Comparison of ENCODE assay signal across 9 mouse cellular contexts in genomic region chr9:98538713-98539360, GRCm38 (mm10). TPM values are rescaled to one million over a fixed set of nuclear protein-coding genes. Genes with fewer than 3 reads are reported as not detected.
A peak's percentile ranks its signal among the peaks of the same experiment; 100 is the strongest.
DNase-seq lines count a peak whose midpoint lies in the region; ATAC-seq and TF ChIP-seq lines count a peak whose summit lies in the region.
"Had no signal": no experiment of that assay in that cellular context is flagged by ENCODE, and none has a peak within 500 bp of the region (broad histone marks: within the 10 kb centered on the region; RNA-seq: fewer than 3 reads in every experiment).

No protein-coding gene starts in this region.

- no peak overlapping the region for H3K4me3 ChIP-seq in heart, embryonic 14.5 days (ENCODE audit: control insufficient read depth in 1 of 2, insufficient read depth in 1 of 2, low read depth in 1 of 2, low read length in 2 of 2)
- no peak overlapping the region for H3K4me3 ChIP-seq in liver, adult 2 months (ENCODE audit: insufficient read depth, low read depth, low read length)
- H3K4me3 ChIP-seq in testis, adult 2 months (ENCODE audit: control insufficient read depth, low read depth, low read length), result peak overlapping the region; percentile 60
- H3K4me3 ChIP-seq: erythroblast, embryonic 14.5 days had no signal

- H3K36me3 ChIP-seq in heart, embryonic 14.5 days (ENCODE audit: control insufficient read depth, insufficient read depth, low read length), result no peaks in the 10 kb centered on the region
- no peaks in the 10 kb centered on the region for H3K36me3 ChIP-seq in liver, adult 2 months (ENCODE audit: control insufficient read depth, insufficient read depth, low read length)
- H3K36me3 ChIP-seq in testis, adult 2 months (ENCODE audit: control insufficient read depth, insufficient read depth, low read length), result no peaks in the 10 kb centered on the region

- no peaks in the 10 kb centered on the region for H3K79me2 ChIP-seq in liver, adult 2 months (ENCODE audit: control insufficient read depth, insufficient read depth, low read length)

- no peak for ATAC-seq in heart, embryonic 14.5 days (ENCODE audit: insufficient number of reproducible peaks, insufficient read depth, low FRiP score, low read depth)

- H3K4me2 ChIP-seq in heart, embryonic 14.5 days (ENCODE audit: low read length), result peak overlapping the region; percentile 35

- H3K9me3 ChIP-seq in heart, embryonic 14.5 days (ENCODE audit: control insufficient read depth, low read length), result no peaks in the 10 kb centered on the region

- H3K4me1 ChIP-seq in heart, embryonic 14.5 days (ENCODE audit: control insufficient read depth in 2 of 2, insufficient read depth in 2 of 2, low read length in 2 of 2), result peaks cover 3 to 6% of the 10 kb centered on the region in 2 experiments; a peak in 2 of 4 replicates
- H3K4me1 ChIP-seq in liver, adult 2 months (ENCODE audit: control insufficient read depth, insufficient read depth, low read length), result no peaks in the 10 kb centered on the region
- peaks cover 4% of the 10 kb centered on the region for H3K4me1 ChIP-seq in testis, adult 2 months (ENCODE audit: control insufficient read depth, insufficient read depth, low read length)

- no peaks in the 10 kb centered on the region for H3K27me3 ChIP-seq in heart, embryonic 14.5 days (ENCODE audit: control insufficient read depth, insufficient read depth, low read length)
- H3K27me3 ChIP-seq in liver, adult 2 months (ENCODE audit: control insufficient read depth, insufficient read depth, low read length), result no peaks in the 10 kb centered on the region
- H3K27me3 ChIP-seq in testis, adult 2 months (ENCODE audit: control insufficient read depth, insufficient read depth, low read length), result no peaks in the 10 kb centered on the region

- no peak overlapping the region for H3K27ac ChIP-seq in heart, embryonic 14.5 days (replicated peaks in 1 of 2; ENCODE audit: control insufficient read depth in 1 of 2, insufficient read depth in 1 of 2, low read depth in 2 of 2, low read length in 2 of 2)
- H3K27ac ChIP-seq in liver, adult 2 months (replicated peaks; ENCODE audit: insufficient read depth, low read depth, low read length), result no peak overlapping the region
- peak overlapping the region; percentile 21; the same call in 1 of the 2 replicates for H3K27ac ChIP-seq in testis, adult 2 months (ENCODE audit: control insufficient read depth, insufficient read depth, low read depth, low read length)

- DNase-seq in CD4-positive, CD25-positive, alpha-beta regulatory T cell, adult 2 months (ENCODE audit: low read depth, low spot score), result peak; percentile 63
- DNase-seq in brain, embryonic 14.5 days (ENCODE audit: low read depth), result peak; percentile 94
- DNase-seq in fibroblast of lung, adult 2 months (ENCODE audit: low read depth), result peak; percentile 24
- peak; percentile 82 for DNase-seq in kidney, postnatal 10 days
- DNase-seq in liver, adult 2 months (ENCODE audit: extremely low read depth, low read depth, low spot score), result peak; percentile 50
- DNase-seq in natural killer cell, adult 2 months (ENCODE audit: low spot score in 2 of 2), result peak; percentile 14 to 27

- TF ChIP-seq POLR2A in brain, embryonic 14.5 days (IDR thresholded peaks at IDR 0.05; ENCODE audit: borderline replicate concordance, extremely low read depth, insufficient read depth, insufficient read length, poor library complexity, severe bottlenecking), result no peak
- no peak for TF ChIP-seq POLR2A in liver, adult 2 months (IDR thresholded peaks at IDR 0.05; ENCODE audit: extremely low read depth, insufficient read depth, low read length)
- TF ChIP-seq POLR2A in testis, adult 2 months (IDR thresholded peaks at IDR 0.05; ENCODE audit: control insufficient read depth, low read depth, low read length), result no peak

- no peak overlapping the region; the same call in 1 of the 2 replicates for H3K9ac ChIP-seq in heart, embryonic 14.5 days (ENCODE audit: low read length)
- no peak overlapping the region for H3K9ac ChIP-seq in liver, adult 2 months (ENCODE audit: low read depth, low read length)

- peak; percentile 75; the same call in 1 of the 2 replicates for TF ChIP-seq CTCF in brain, embryonic 14.5 days (IDR thresholded peaks at IDR 0.05; ENCODE audit: borderline replicate concordance, extremely low read depth, insufficient read depth, insufficient read length)
- TF ChIP-seq CTCF in liver, adult 2 months (IDR thresholded peaks at IDR 0.05; ENCODE audit: low read depth, low read length), result peak; percentile 28; the same call in 1 of the 2 replicates
- TF ChIP-seq CTCF in testis, adult 2 months (IDR thresholded peaks at IDR 0.05; ENCODE audit: control insufficient read depth, insufficient read depth, insufficient replicate concordance, low read depth, low read length), result no peak

- 4% methylated on average over 13 of the region's 13 CpGs for WGBS in heart, embryonic 14.5 days
- WGBS in liver, adult 2 months, result 5% methylated on average over 13 of the region's 13 CpGs

RNA-seq across cellular contexts. Expression of gene Copb2, which starts 24.7 kb away (rescaled TPM):
- 78.1 and 91.7 TPM in 2 replicates for polyA plus RNA-seq in brain, embryonic 14.5 days (2012; rRNA removed)
- 132 and 141 TPM in 2 replicates for polyA plus RNA-seq in heart, embryonic 14.5 days (2014; fragmentation: Nextera tagmentation; extraction: Ambion mirVana)
- total RNA-seq in liver, adult 2 months (2014; rRNA removed), result 89.6 and 108 TPM in 2 replicates
- 23.9 and 24.6 TPM in 2 replicates for polyA plus RNA-seq in liver, adult 2 months (2012; rRNA removed)
- 22.2 and 23.3 TPM in 2 replicates for polyA plus RNA-seq in testis, adult 2 months (2012; rRNA removed)

RNA-seq across cellular contexts. Expression of gene Rbp2, which starts 52.9 kb away (rescaled TPM):
- polyA plus RNA-seq in brain, embryonic 14.5 days (2012; rRNA removed), result 0.18 and 0.19 TPM in 2 replicates
- polyA plus RNA-seq in heart, embryonic 14.5 days (2014; fragmentation: Nextera tagmentation; extraction: Ambion mirVana), result 0.35 and 0.75 TPM in 2 replicates
- total RNA-seq in liver, adult 2 months (2014; rRNA removed), result not detected in 2 replicates
- not detected in 2 replicates for polyA plus RNA-seq in liver, adult 2 months (2012; rRNA removed)
- polyA plus RNA-seq in testis, adult 2 months (2012; rRNA removed), result 0.20 TPM in 1 of 2 replicates, not detected in the other
- polyA plus RNA-seq: erythroblast, embryonic 14.5 days had no signal

Comparison
In these comparisons a context has a peak if more than half of its experiments do, and no peak if none do; other contexts are left out.
1. DNase-seq: peak in every context shown above with its lines; median percentile 94 in brain, embryonic 14.5 days; 82 in kidney, postnatal 10 days; 63 in CD4-positive, CD25-positive, alpha-beta regulatory T cell, adult 2 months; 50 in liver, adult 2 months; 24 in fibroblast of lung, adult 2 months; 20 in natural killer cell, adult 2 months.